Mouse (Mus musculus) thymus, postnatal 25 days (tissue): ENCODE results near the gene Dhfr.
A peak's percentile ranks its signal among the peaks of the same experiment; 100 is the strongest.
"Not testable (repeated sequence)": the region's sequence is repeated elsewhere in the genome, so short reads cannot be mapped to it uniquely, and the experiment has no call there.

ENCODE experiments used
- DNase-seq: peaks from one replicate; pipeline ENCODE4 v3.0.0; 2022

Gene Dhfr

GRCm38 (mm10) chr13:92354456-92355271 lies at the start of gene Dhfr, which contains the start of gene Msh3:
TSS of gene Dhfr (plus strand) at chr13:92354726.
TSS of gene Msh3 (minus strand) at chr13:92355003.
- peak; percentile 97 for DNase-seq

GRCm38 (mm10) chr13:92305680-92306079 lies 48.8 kb upstream of the Dhfr start, which contains the start of gene Gm20379:
TSS of gene Gm20379 (plus strand) at chr13:92305980.
- DNase-seq, result no peak

DNA sequence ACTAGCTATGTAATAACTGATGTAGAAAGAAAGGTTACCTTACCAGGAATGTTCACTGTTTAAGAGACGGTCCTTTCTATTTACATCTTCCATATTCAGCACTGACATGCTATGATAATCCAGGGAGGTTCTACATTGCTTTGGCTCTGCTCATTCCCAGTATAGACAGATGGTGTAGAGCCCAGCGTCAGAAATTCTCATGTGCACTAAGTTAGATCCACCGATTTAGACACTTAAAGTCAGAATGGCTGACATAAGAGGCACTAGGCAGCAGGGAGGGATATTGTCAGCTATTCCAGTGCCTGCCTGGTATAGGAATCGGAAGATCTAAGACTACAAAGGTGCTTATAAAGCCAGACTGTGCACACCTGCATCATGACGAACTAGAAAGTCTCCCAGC lies 39.9 kb upstream of the Dhfr start:
- no peak for DNase-seq

- no peak for DNase-seq
Measured at GRCm38 (mm10) chr13:92320770-92321169, 33.8 kb upstream of the Dhfr start.

- DNase-seq, result no peak
Measured at GRCm38 (mm10) chr13:92326030-92326429, 28.5 kb upstream of the Dhfr start.

DNA sequence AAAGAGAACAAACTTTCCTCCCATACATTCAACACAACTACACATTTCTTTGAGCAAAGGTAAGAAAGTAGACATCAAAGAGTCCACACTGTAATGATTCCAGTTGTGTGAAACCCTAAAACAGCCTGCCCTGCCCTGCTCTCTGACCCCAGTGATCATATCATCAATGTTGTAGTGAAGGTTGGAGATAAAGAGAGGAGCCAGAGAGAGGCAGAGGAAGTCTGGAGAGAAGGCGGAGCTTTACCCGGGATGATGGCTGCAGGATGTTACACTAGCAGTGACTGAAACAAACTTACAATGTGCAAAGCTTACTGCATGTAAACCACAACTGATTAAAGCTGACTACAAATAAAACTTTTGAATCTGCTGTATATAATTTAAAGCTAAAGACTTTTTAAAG lies 26.5 kb upstream of the Dhfr start:
- no peak for DNase-seq

DNA sequence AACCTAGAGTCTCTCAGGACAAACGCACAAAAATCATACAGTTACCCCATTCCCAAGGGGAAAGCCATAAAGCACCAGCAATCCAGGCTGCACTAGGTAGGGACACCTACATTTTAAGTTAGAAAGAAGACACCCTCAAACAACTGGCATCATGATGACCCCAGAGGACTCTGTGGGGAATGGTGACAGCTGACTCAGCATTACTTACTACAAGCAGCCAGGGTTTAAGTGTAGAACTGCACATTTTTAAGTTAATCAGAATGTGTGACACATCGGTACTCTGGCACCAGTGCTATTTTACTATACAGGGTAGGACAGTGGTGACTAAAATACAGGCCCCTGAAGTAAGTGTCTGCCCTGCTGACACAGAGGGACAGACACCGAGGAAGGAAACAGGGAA lies 23.9 kb upstream of the Dhfr start:
- DNase-seq, result no peak

- no peak for DNase-seq
Measured at GRCm38 (mm10) chr13:92332103-92332879, 22.2 kb upstream of the Dhfr start.

- DNase-seq, result no peak
Measured at GRCm38 (mm10) chr13:92336857-92337256, 17.7 kb upstream of the Dhfr start.

GRCm38 (mm10) chr13:92337773-92338462 lies 16.6 kb upstream of the Dhfr start:
- DNase-seq, result no peak

- DNase-seq, result no peak
Measured at GRCm38 (mm10) chr13:92339787-92340186, 14.7 kb upstream of the Dhfr start.

DNA sequence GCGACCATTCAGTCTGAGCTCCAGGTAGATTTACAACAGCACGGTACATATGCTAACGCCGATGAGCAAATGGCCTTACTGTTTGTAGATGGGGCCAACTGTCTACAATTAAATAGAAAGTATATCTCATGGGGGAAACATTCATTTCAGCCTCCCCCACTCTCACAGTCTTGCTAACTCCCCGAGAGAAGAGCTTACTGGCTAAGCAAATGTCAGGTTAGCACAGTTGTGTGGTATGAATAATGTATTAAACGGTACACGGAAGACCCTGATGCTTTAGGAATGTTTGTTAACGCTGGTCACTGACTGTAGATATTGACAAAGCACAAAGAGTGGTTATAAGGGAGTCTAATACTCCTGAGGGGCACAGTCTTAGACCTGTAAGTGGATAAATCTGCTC lies 10.5 kb upstream of the Dhfr start:
- DNase-seq, result no peak

DNA sequence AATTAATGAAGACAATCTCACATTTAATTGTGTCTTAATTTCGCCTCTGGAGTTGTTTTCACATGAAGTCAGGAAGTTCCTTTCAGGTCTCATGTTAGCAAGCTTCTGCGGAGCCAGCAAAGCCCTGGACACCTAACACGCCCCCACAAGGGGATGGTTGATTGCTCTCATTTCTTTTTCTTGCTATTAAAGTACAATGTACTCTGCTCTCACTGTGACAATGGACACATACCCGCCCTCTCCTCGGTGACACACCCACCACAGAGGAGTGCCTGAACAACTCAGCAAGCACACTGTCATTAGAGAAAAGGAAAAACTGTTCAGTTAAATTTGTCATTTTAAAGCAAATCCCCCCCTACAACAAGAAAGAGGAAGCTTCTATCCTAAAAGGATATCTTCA lies 8.2 kb upstream of the Dhfr start:
- DNase-seq, result no peak

DNA sequence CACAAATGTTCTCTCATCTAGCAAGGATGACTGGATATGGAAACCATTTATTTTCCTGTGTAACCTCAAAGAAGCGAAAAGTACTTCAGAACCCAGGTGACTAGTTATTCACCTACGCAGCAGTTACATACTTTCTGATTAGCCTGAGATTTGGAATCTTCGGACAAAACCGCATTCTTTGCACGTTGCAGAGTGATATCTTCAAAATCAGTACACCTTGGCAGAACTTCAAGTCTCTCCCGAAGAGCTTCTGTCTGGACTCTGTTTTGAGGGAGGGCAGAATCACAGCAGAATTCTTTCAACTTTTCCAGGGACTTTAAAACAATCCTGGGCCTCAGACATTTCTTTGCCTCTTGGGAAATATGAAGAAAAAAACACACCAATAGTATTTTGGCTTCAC lies 3.4 kb upstream of the Dhfr start:
- DNase-seq, result no peak

DNA sequence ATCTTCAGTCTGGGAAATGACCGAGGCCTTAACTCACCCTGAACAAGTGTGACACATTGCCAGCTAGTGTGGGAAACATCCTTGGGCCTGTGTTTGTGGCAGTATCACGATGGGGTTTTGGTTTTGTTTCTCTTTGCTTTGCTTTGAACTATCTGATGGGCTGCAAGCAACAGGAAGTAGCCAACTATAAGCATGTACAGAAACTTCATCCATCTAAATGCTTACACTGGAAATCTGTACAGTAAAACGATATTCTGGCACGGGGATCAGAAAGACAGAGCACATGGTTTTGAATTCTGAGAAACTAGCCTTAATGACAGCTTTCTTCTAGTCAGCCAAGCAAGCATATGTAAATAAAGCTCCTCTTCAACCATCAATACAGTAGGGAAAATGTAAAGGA lies 570 bp upstream of the Dhfr start:
- DNase-seq, result no peak

DNA sequence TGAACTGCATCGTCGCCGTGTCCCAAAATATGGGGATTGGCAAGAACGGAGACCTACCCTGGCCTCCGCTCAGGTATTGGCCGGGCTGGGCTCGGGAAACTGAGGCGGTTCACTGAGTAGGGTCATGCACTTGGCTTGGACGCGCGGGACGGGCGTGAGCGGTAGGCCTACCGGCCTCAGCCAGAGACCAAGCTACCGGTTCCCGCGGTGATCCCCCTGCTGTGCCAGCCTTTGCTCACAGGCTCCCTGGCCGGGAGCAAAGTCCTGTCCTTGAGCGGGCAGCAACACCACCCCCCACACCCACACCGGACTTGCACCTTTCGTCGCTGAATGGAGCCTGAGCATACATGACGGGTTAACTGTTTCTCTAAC lies 732 bp downstream of the Dhfr start:
- DNase-seq, result no peak

DNA sequence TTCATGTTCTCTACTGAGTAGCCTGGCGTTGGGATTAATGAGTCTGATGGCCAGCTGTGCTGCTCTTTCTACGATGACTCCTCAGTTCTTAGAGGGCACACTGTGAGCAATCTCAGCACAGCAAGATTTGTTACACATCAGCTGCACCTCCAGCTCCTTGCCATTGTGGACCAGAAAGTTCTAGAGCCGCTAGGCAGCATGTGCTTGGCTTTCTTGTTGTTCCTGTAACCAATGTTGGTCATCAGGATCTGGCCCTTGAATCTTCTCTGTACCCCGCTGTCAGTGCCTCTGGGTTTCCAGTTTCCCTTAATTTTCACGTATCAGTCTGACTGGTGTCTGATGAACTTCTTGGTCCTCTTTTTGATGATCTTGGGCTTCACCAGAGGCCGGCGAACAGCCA lies 1.9 kb downstream of the Dhfr start:
- no peak for DNase-seq

GRCm38 (mm10) chr13:92357644-92358043 lies 3.1 kb downstream of the Dhfr start:
- DNase-seq, result no peak

GRCm38 (mm10) chr13:92361609-92362008 lies 7.1 kb downstream of the Dhfr start:
- DNase-seq, result no peak

GRCm38 (mm10) chr13:92365312-92365711 lies 10.8 kb downstream of the Dhfr start:
- no peak for DNase-seq

DNA sequence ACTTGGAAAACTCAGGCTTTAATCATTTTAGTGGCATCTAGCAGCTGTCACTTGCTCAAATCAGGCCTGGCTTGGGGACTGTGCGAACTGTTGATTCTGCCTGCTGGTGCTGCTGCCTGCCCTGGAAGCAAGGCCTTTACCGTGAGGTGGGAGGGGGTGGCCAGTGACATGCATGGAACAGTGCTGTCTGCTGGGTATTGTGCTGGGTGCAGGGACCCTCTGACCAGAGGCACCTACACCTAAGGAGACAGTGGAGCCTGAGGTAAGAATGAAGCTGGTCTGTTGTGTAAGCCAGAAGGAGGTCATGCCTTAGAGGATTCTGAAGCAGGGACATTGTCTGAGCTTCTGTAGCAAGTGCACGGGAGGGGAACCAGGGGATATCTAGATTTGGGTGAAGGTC lies 16.3 kb downstream of the Dhfr start:
- DNase-seq, result no peak

DNA sequence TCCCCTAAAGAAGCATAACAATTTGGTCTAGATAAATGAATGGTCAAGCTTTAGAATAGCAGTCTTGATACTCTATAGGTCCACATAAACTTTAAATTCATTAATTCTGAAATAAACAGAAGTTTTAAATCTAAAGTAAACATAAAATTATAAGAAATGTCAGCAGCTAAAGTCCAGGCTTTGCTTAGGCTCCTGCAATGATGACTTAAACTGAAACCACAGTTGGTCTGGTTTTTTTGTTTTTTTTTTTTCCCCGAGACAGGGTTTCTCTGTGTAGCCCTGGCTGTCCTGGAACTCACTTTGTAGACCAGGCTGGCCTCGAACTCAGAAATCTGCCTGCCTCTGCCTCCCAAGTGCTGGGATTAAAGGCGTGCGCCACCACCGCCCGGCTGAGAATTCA lies 16.9 kb downstream of the Dhfr start:
- DNase-seq, result not testable (repeated sequence)

GRCm38 (mm10) chr13:92387367-92387766 lies 32.8 kb downstream of the Dhfr start:
- no peak for DNase-seq
